In genomic region chr7:45082401-45083299, GRCm38 (mm10) we compare ENCODE assay signal across 8 mouse cellular contexts. TPM values are rescaled to one million over a fixed set of nuclear protein-coding genes. Genes with fewer than 3 reads are reported as not detected.
DNase-seq lines count a peak whose midpoint lies in the region; ATAC-seq lines count a peak whose summit lies in the region.

No protein-coding gene starts in this region.

- H3K27ac ChIP-seq in hindbrain, embryonic 10.5 days = no peak overlapping the region
- no peak overlapping the region for H3K27ac ChIP-seq in hindbrain, embryonic 11.5 days (ENCODE audit: low read depth, low read length)
- 0 out of 2 replicates have a peak overlapping the region, but pooled peaks have one; percentile 20 for H3K27ac ChIP-seq in embryonic facial prominence, embryonic 11.5 days (replicated peaks; ENCODE audit: low read depth, low read length)
- H3K27ac ChIP-seq in hindbrain, embryonic 12.5 days = peak overlapping the region; percentile 52
- peak overlapping the region; percentile 33 for H3K27ac ChIP-seq in liver, embryonic 12.5 days
- no peak overlapping the region for H3K27ac ChIP-seq in neural tube, embryonic 12.5 days

- no peak overlapping the region for H3K9ac ChIP-seq in hindbrain, embryonic 11.5 days (ENCODE audit: low read depth, low read length)
- H3K9ac ChIP-seq in embryonic facial prominence, embryonic 11.5 days (replicated peaks; ENCODE audit: low read length) = no peak overlapping the region
- no peak overlapping the region for H3K9ac ChIP-seq in hindbrain, embryonic 12.5 days
- peak overlapping the region; percentile 49 for H3K9ac ChIP-seq in liver, embryonic 12.5 days
- H3K9ac ChIP-seq in neural tube, embryonic 12.5 days = no peak overlapping the region

- no peak for ATAC-seq in hindbrain, embryonic 11.5 days (ENCODE audit: low FRiP score)
- ATAC-seq in embryonic facial prominence, embryonic 11.5 days (replicated peaks; ENCODE audit: insufficient number of reproducible peaks, low FRiP score, low TSS enrichment, low read depth) = no peak
- no peak for ATAC-seq in hindbrain, embryonic 12.5 days (ENCODE audit: low FRiP score)
- peak; percentile 28; the same call in 1 of the 2 replicates for ATAC-seq in liver, embryonic 12.5 days
- ATAC-seq in neural tube, embryonic 12.5 days (ENCODE audit: low FRiP score, low read depth) = no peak

- H3K27me3 ChIP-seq in hindbrain, embryonic 10.5 days (ENCODE audit: insufficient read depth, poor library complexity, severe bottlenecking) = no peaks in the 10 kb centered on the region
- no peaks in the 10 kb centered on the region for H3K27me3 ChIP-seq in hindbrain, embryonic 11.5 days (ENCODE audit: control insufficient read depth, insufficient read depth, low read length)
- H3K27me3 ChIP-seq in embryonic facial prominence, embryonic 11.5 days (ENCODE audit: control insufficient read depth, insufficient read depth, low read length) = no peaks in the 10 kb centered on the region
- H3K27me3 ChIP-seq in hindbrain, embryonic 12.5 days = no peaks in the 10 kb centered on the region
- no peaks in the 10 kb centered on the region for H3K27me3 ChIP-seq in liver, embryonic 12.5 days (replicated peaks)
- no peaks in the 10 kb centered on the region for H3K27me3 ChIP-seq in neural tube, embryonic 12.5 days (replicated peaks)

- WGBS in hindbrain, embryonic 10.5 days = 68% methylated on average over 25 of the region's 25 CpGs
- 69% methylated on average over 25 of the region's 25 CpGs for WGBS in hindbrain, embryonic 11.5 days
- WGBS in embryonic facial prominence, embryonic 11.5 days = 63% methylated on average over 25 of the region's 25 CpGs
- 68% methylated on average over 25 of the region's 25 CpGs for WGBS in hindbrain, embryonic 12.5 days
- WGBS in liver, embryonic 12.5 days (ENCODE audit: insufficient replicate concordance) = 14% methylated on average over 25 of the region's 25 CpGs
- WGBS in neural tube, embryonic 12.5 days = 61% methylated on average over 25 of the region's 25 CpGs

- H3K36me3 ChIP-seq in hindbrain, embryonic 10.5 days = peaks cover 56% of the 10 kb centered on the region
- H3K36me3 ChIP-seq in hindbrain, embryonic 11.5 days (ENCODE audit: control insufficient read depth, insufficient read depth, low read length) = peaks cover 7% of the 10 kb centered on the region; the same call in 1 of the 2 replicates
- peaks cover 20% of the 10 kb centered on the region for H3K36me3 ChIP-seq in embryonic facial prominence, embryonic 11.5 days (replicated peaks; ENCODE audit: control insufficient read depth, insufficient read depth, low read depth, low read length)
- H3K36me3 ChIP-seq in hindbrain, embryonic 12.5 days = peaks cover 39% of the 10 kb centered on the region
- H3K36me3 ChIP-seq in liver, embryonic 12.5 days = peaks cover 32% of the 10 kb centered on the region
- H3K36me3 ChIP-seq in neural tube, embryonic 12.5 days = peaks cover 31% of the 10 kb centered on the region

- DNase-seq in hindbrain, embryonic 10.5 days (ENCODE audit: low spot score) = no peak
- DNase-seq in hindbrain, embryonic 11.5 days (ENCODE audit: low spot score) = no peak
- DNase-seq in embryonic facial prominence, embryonic 11.5 days (ENCODE audit: low spot score) = no peak
- DNase-seq in cerebellum, adult 8-10 months = no peak
- DNase-seq in adrenal gland, adult 2 months = no peak

- peaks cover 4% of the 10 kb centered on the region; the same call in 1 of the 2 replicates for H3K9me3 ChIP-seq in hindbrain, embryonic 10.5 days
- no peaks in the 10 kb centered on the region for H3K9me3 ChIP-seq in hindbrain, embryonic 11.5 days (ENCODE audit: control insufficient read depth, low read length)
- no peaks in the 10 kb centered on the region for H3K9me3 ChIP-seq in embryonic facial prominence, embryonic 11.5 days (replicated peaks; ENCODE audit: control insufficient read depth, low read length)
- H3K9me3 ChIP-seq in hindbrain, embryonic 12.5 days (replicated peaks) = no peaks in the 10 kb centered on the region
- H3K9me3 ChIP-seq in liver, embryonic 12.5 days (replicated peaks) = no peaks in the 10 kb centered on the region
- no peaks in the 10 kb centered on the region for H3K9me3 ChIP-seq in neural tube, embryonic 12.5 days

- 0 out of 2 replicates have a peak overlapping the region, but pooled peaks have one; percentile 18 for H3K4me3 ChIP-seq in hindbrain, embryonic 10.5 days
- H3K4me3 ChIP-seq in hindbrain, embryonic 11.5 days (ENCODE audit: low read depth, low read length) = no peak overlapping the region
- H3K4me3 ChIP-seq in embryonic facial prominence, embryonic 11.5 days (ENCODE audit: low read depth, low read length) = no peak overlapping the region
- no peak overlapping the region for H3K4me3 ChIP-seq in hindbrain, embryonic 12.5 days
- H3K4me3 ChIP-seq in liver, embryonic 12.5 days = peak overlapping the region; percentile 35
- no peak overlapping the region for H3K4me3 ChIP-seq in neural tube, embryonic 12.5 days

- no peak overlapping the region for H3K4me2 ChIP-seq in hindbrain, embryonic 11.5 days (replicated peaks; ENCODE audit: low read depth, low read length)
- H3K4me2 ChIP-seq in embryonic facial prominence, embryonic 11.5 days (ENCODE audit: low read depth, low read length) = no peak overlapping the region
- H3K4me2 ChIP-seq in hindbrain, embryonic 12.5 days (replicated peaks) = no peak overlapping the region
- H3K4me2 ChIP-seq in liver, embryonic 12.5 days = peak overlapping the region; percentile 64
- 0 out of 2 replicates have a peak overlapping the region, but pooled peaks have one; percentile 2 for H3K4me2 ChIP-seq in neural tube, embryonic 12.5 days (replicated peaks)

- peaks cover 12% of the 10 kb centered on the region; the same call in 1 of the 2 replicates for H3K4me1 ChIP-seq in hindbrain, embryonic 10.5 days (replicated peaks)
- H3K4me1 ChIP-seq in hindbrain, embryonic 11.5 days (replicated peaks; ENCODE audit: control insufficient read depth, insufficient read depth, low read length) = no peaks in the 10 kb centered on the region; the same call in 1 of the 2 replicates
- H3K4me1 ChIP-seq in embryonic facial prominence, embryonic 11.5 days (ENCODE audit: control insufficient read depth, insufficient read depth, low read length) = no peaks in the 10 kb centered on the region
- H3K4me1 ChIP-seq in hindbrain, embryonic 12.5 days = peaks cover 3% of the 10 kb centered on the region; the same call in 1 of the 2 replicates
- peaks cover 28% of the 10 kb centered on the region for H3K4me1 ChIP-seq in liver, embryonic 12.5 days
- no peaks in the 10 kb centered on the region for H3K4me1 ChIP-seq in neural tube, embryonic 12.5 days

RNA-seq across cellular contexts. Expression of gene Rcn3, which starts 9.4 kb away (rescaled TPM):
- 127 and 135 TPM in 2 replicates for polyA plus RNA-seq in hindbrain, embryonic 10.5 days (2016; fragmentation: Nextera tagmentation; extraction: Ambion mirVana)
- polyA plus RNA-seq in hindbrain, embryonic 11.5 days (2014; fragmentation: Nextera tagmentation; extraction: Ambion mirVana) = 134 and 149 TPM in 2 replicates
- polyA plus RNA-seq in embryonic facial prominence, embryonic 11.5 days (2014; fragmentation: Nextera tagmentation; extraction: Ambion mirVana) = 221 and 234 TPM in 2 replicates
- 177 and 180 TPM in 2 replicates for polyA plus RNA-seq in hindbrain, embryonic 12.5 days (2016; fragmentation: Nextera tagmentation; extraction: Ambion mirVana)
- polyA plus RNA-seq in liver, embryonic 12.5 days (2016; fragmentation: Nextera tagmentation; extraction: Ambion mirVana) = 69.1 and 70.9 TPM in 2 replicates
- polyA plus RNA-seq in neural tube, embryonic 12.5 days (2016; fragmentation: Nextera tagmentation; extraction: Ambion mirVana) = 125 and 139 TPM in 2 replicates
- 10 to 100 TPM; 26.5 to 50.3 TPM for total RNA-seq in adrenal gland, adult 2 months (2021)
- polyA plus RNA-seq in adrenal gland, adult 2 months (2012; rRNA removed) = 93.3 and 104 TPM in 2 replicates

RNA-seq across cellular contexts. Expression of gene Prrg2, which starts 20.2 kb away (rescaled TPM):
- polyA plus RNA-seq in hindbrain, embryonic 10.5 days (2016; fragmentation: Nextera tagmentation; extraction: Ambion mirVana) = 16.9 and 18.6 TPM in 2 replicates
- polyA plus RNA-seq in hindbrain, embryonic 11.5 days (2014; fragmentation: Nextera tagmentation; extraction: Ambion mirVana) = 15.7 and 17.1 TPM in 2 replicates
- 17.9 and 20.3 TPM in 2 replicates for polyA plus RNA-seq in embryonic facial prominence, embryonic 11.5 days (2014; fragmentation: Nextera tagmentation; extraction: Ambion mirVana)
- polyA plus RNA-seq in hindbrain, embryonic 12.5 days (2016; fragmentation: Nextera tagmentation; extraction: Ambion mirVana) = 17.8 and 18.0 TPM in 2 replicates
- polyA plus RNA-seq in liver, embryonic 12.5 days (2016; fragmentation: Nextera tagmentation; extraction: Ambion mirVana) = 8.5 and 8.6 TPM in 2 replicates
- 15.2 and 17.9 TPM in 2 replicates for polyA plus RNA-seq in neural tube, embryonic 12.5 days (2016; fragmentation: Nextera tagmentation; extraction: Ambion mirVana)
- 10 to 100 TPM; 20.9 to 21.9 TPM for total RNA-seq in adrenal gland, adult 2 months (2021)
- 70.3 and 85.2 TPM in 2 replicates for polyA plus RNA-seq in adrenal gland, adult 2 months (2012; rRNA removed)

RNA-seq across cellular contexts. Expression of gene Nosip, which starts 20.4 kb away (rescaled TPM):
- 67.8 and 70.7 TPM in 2 replicates for polyA plus RNA-seq in hindbrain, embryonic 10.5 days (2016; fragmentation: Nextera tagmentation; extraction: Ambion mirVana)
- polyA plus RNA-seq in hindbrain, embryonic 11.5 days (2014; fragmentation: Nextera tagmentation; extraction: Ambion mirVana) = 58.2 and 62.7 TPM in 2 replicates
- polyA plus RNA-seq in embryonic facial prominence, embryonic 11.5 days (2014; fragmentation: Nextera tagmentation; extraction: Ambion mirVana) = 59.2 and 63.8 TPM in 2 replicates
- 55.9 and 60.0 TPM in 2 replicates for polyA plus RNA-seq in hindbrain, embryonic 12.5 days (2016; fragmentation: Nextera tagmentation; extraction: Ambion mirVana)
- polyA plus RNA-seq in liver, embryonic 12.5 days (2016; fragmentation: Nextera tagmentation; extraction: Ambion mirVana) = 31.6 and 38.7 TPM in 2 replicates
- 56.5 and 63.0 TPM in 2 replicates for polyA plus RNA-seq in neural tube, embryonic 12.5 days (2016; fragmentation: Nextera tagmentation; extraction: Ambion mirVana)
- 10 to 100 TPM; 40.2 to 58.1 TPM for total RNA-seq in adrenal gland, adult 2 months (2021)
- polyA plus RNA-seq in adrenal gland, adult 2 months (2012; rRNA removed) = 89.9 and 97.9 TPM in 2 replicates

RNA-seq across cellular contexts. Expression of gene Fcgrt, which starts 21.0 kb away (rescaled TPM):
- polyA plus RNA-seq in hindbrain, embryonic 10.5 days (2016; fragmentation: Nextera tagmentation; extraction: Ambion mirVana) = 9.9 and 13.1 TPM in 2 replicates
- 12.9 and 13.2 TPM in 2 replicates for polyA plus RNA-seq in hindbrain, embryonic 11.5 days (2014; fragmentation: Nextera tagmentation; extraction: Ambion mirVana)
- 12.6 TPM in 2 replicates for polyA plus RNA-seq in embryonic facial prominence, embryonic 11.5 days (2014; fragmentation: Nextera tagmentation; extraction: Ambion mirVana)
- polyA plus RNA-seq in hindbrain, embryonic 12.5 days (2016; fragmentation: Nextera tagmentation; extraction: Ambion mirVana) = 20.2 and 21.0 TPM in 2 replicates
- polyA plus RNA-seq in liver, embryonic 12.5 days (2016; fragmentation: Nextera tagmentation; extraction: Ambion mirVana) = 26.6 and 26.9 TPM in 2 replicates
- 14.1 and 15.7 TPM in 2 replicates for polyA plus RNA-seq in neural tube, embryonic 12.5 days (2016; fragmentation: Nextera tagmentation; extraction: Ambion mirVana)
- 100 to 1,000 TPM in 1 of 2 experiments, 10 to 100 TPM in 1; 84.8 to 154 TPM for total RNA-seq in adrenal gland, adult 2 months (2021)
- polyA plus RNA-seq in adrenal gland, adult 2 months (2012; rRNA removed) = 186 and 187 TPM in 2 replicates

RNA-seq across cellular contexts. Expression of gene Prr12, which starts 30.0 kb away (rescaled TPM):
- 11.9 and 13.4 TPM in 2 replicates for polyA plus RNA-seq in hindbrain, embryonic 10.5 days (2016; fragmentation: Nextera tagmentation; extraction: Ambion mirVana)
- 13.0 and 16.0 TPM in 2 replicates for polyA plus RNA-seq in hindbrain, embryonic 11.5 days (2014; fragmentation: Nextera tagmentation; extraction: Ambion mirVana)
- 10.9 and 11.8 TPM in 2 replicates for polyA plus RNA-seq in embryonic facial prominence, embryonic 11.5 days (2014; fragmentation: Nextera tagmentation; extraction: Ambion mirVana)
- polyA plus RNA-seq in hindbrain, embryonic 12.5 days (2016; fragmentation: Nextera tagmentation; extraction: Ambion mirVana) = 10.9 and 14.0 TPM in 2 replicates
- 3.0 and 4.1 TPM in 2 replicates for polyA plus RNA-seq in liver, embryonic 12.5 days (2016; fragmentation: Nextera tagmentation; extraction: Ambion mirVana)
- polyA plus RNA-seq in neural tube, embryonic 12.5 days (2016; fragmentation: Nextera tagmentation; extraction: Ambion mirVana) = 11.8 and 14.0 TPM in 2 replicates
- total RNA-seq in adrenal gland, adult 2 months (2021) = 10 to 100 TPM; 40.2 to 49.7 TPM
- polyA plus RNA-seq in adrenal gland, adult 2 months (2012; rRNA removed) = 17.7 and 21.3 TPM in 2 replicates

Comparison
In these comparisons a context has a peak if more than half of its experiments do, and no peak if none do; other contexts are left out.
1. H3K27ac ChIP-seq: peak in embryonic facial prominence, embryonic 11.5 days (single experiment), hindbrain, embryonic 12.5 days (single experiment) and liver, embryonic 12.5 days (single experiment); none in hindbrain, embryonic 10.5 days (single experiment), hindbrain, embryonic 11.5 days (single experiment) and neural tube, embryonic 12.5 days (single experiment).
2. H3K4me3 ChIP-seq: peak in hindbrain, embryonic 10.5 days (single experiment) and liver, embryonic 12.5 days (single experiment); none in hindbrain, embryonic 11.5 days (single experiment), embryonic facial prominence, embryonic 11.5 days (single experiment), hindbrain, embryonic 12.5 days (single experiment) and neural tube, embryonic 12.5 days (single experiment).
3. H3K4me2 ChIP-seq: peak in liver, embryonic 12.5 days (single experiment) and neural tube, embryonic 12.5 days (single experiment); none in hindbrain, embryonic 11.5 days (single experiment), embryonic facial prominence, embryonic 11.5 days (single experiment) and hindbrain, embryonic 12.5 days (single experiment).